Mouse (Mus musculus): Measurements from ENCODE around the gene Rnd2. TPM values are rescaled to one million over a fixed set of nuclear protein-coding genes. Genes with fewer than 3 reads are reported as not detected.

Rnd2 gene
- 83.2 and 90.6 TPM in 2 replicates for polyA plus RNA-seq (2015; fragmentation: Nextera tagmentation; extraction: Ambion mirVana)

DNA sequence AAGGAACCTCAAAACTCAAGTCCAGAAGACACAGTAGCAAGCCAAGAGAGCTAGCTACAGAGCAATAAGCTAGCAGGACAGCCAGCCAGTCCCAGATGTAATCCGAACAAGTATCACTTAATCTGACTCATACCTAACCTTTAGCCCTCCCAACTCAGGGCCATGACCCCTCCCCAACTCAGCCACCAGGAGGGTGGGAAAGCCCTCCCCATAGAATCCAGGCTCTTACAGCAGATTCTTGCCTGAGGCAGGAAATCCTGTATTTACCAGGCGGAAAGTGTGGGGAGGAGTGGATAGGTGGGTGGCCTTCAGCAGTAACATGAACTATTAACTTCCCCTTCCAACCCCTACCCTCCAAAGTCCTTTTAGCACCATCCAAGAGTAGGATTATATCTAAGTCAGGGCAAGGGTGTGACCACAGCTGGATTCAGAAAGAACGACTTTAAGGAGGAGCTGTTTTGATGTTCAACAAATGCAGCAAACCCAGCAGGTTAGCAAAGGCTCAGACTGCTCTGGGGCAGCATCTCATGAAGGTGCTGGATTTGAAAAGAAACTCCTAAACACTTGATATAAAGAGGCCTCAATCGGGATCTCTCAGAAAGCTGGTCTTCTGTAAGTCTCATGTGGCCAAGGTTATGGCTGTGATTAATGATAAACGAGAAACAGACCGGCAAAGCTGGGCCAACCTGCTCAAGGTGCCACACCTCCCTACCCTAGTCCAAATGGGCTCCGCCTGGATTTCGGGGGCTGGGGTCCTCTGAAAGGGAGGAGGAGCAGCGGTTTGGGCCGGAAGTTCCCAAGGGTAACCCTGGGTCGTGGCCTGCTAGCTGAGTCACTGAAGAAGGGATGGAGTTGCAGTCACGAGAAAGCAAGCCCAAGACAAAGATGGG, at the start of gene Rnd2:
TSS of gene Rnd2 (plus strand) at position 789 of the 890 bp plus-strand sequence.
- peak within 1 kb of the TSS; percentile 61 for H3K4me2 ChIP-seq (ENCODE audit: low read length)
- H3K9me3 ChIP-seq (ENCODE audit: control insufficient read depth, low read length), result no peaks in the 10 kb centered on the region
- peak within 1 kb of the TSS; percentile 94 for H3K27ac ChIP-seq (ENCODE audit: low read depth, low read length)
- peak within 1 kb of the TSS; percentile 94 for H3K4me3 ChIP-seq (ENCODE audit: low read length)
- H3K27me3 ChIP-seq (replicated peaks; ENCODE audit: control insufficient read depth, insufficient read depth, low read length), result no peaks in the 10 kb centered on the region
- H3K4me1 ChIP-seq (ENCODE audit: control insufficient read depth, insufficient read depth, low read depth, low read length), result peaks cover 41% of the 10 kb centered on the region
- 8% methylated on average over 12 of the region's 12 CpGs for WGBS
- H3K9ac ChIP-seq (ENCODE audit: low read depth, low read length), result peak within 1 kb of the TSS; percentile 93
- ATAC-seq, result 0 out of 2 replicates have a peak, but pooled peaks have one; percentile 0
- H3K36me3 ChIP-seq (ENCODE audit: control insufficient read depth, insufficient read depth, low read length), result peaks cover 23% of the 10 kb centered on the region

GRCm38 (mm10) chr11:101415306-101415705, 49.5 kb upstream of the Rnd2 start:
- Histone ChIP-seq H3K9ac (ENCODE audit: low read depth, low read length) (no peak overlapping the region), H3K27me3 (replicated peaks; ENCODE audit: control insufficient read depth, insufficient read depth, low read length) (no peaks in the 10 kb centered on the region), H3K4me3 (ENCODE audit: low read length) (no peak overlapping the region), H3K27ac (ENCODE audit: low read depth, low read length) (no peak overlapping the region), H3K9me3 (ENCODE audit: control insufficient read depth, low read length) (no peaks in the 10 kb centered on the region), H3K4me2 (ENCODE audit: low read length) (no peak overlapping the region), H3K36me3 (ENCODE audit: control insufficient read depth, insufficient read depth, low read length) (peaks cover 20% of the 10 kb centered on the region), H3K4me1 (ENCODE audit: control insufficient read depth, insufficient read depth, low read depth, low read length) (peaks cover 7% of the 10 kb centered on the region)
- no peak for ATAC-seq
- WGBS, result 89% methylated on average over 2 of the region's 2 CpGs

DNA sequence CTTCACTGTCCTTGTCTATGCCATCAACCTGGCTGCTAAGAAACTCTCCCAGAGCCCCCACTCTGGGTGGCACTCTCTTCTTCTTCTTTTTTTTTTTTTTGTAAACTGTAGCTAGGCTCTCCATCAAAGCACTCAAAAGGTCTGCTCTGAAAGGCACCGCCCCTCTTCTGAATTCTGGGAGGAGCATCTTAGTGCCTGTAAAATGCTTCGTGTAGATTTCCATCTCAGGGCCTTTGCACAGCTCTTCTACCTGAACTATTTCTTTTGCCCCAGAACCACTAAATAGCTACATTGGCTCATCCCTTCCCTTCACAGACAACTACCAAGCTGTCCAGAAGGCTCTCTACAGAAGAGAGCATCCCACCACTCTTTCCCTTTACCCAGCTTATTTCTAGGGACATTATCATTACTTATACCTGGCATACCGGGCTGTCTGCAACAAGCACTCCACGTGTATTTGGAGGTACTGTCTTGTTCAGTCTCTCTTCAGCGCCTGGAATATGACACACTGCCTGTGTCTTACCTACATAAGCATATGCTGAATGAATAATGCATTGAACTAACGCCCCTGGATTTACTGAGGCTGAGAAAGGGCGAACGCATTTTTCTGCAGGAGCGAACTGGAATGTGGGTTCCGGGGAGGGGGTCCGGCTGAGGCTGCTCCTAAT, 48.2 kb upstream of the Rnd2 start:
- Histone ChIP-seq H3K9me3 (ENCODE audit: control insufficient read depth, low read length) (no peaks in the 10 kb centered on the region), H3K4me1 (ENCODE audit: control insufficient read depth, insufficient read depth, low read depth, low read length) (peaks cover 7% of the 10 kb centered on the region), H3K27ac (ENCODE audit: low read depth, low read length) (peak overlapping the region; percentile 84), H3K4me3 (ENCODE audit: low read length) (peak overlapping the region; percentile 90), H3K27me3 (replicated peaks; ENCODE audit: control insufficient read depth, insufficient read depth, low read length) (no peaks in the 10 kb centered on the region), H3K9ac (ENCODE audit: low read depth, low read length) (peak overlapping the region; percentile 92), H3K4me2 (ENCODE audit: low read length) (peak overlapping the region; percentile 86), H3K36me3 (ENCODE audit: control insufficient read depth, insufficient read depth, low read length) (peaks cover 10% of the 10 kb centered on the region)
- ATAC-seq, result peak; percentile 62
- 2% methylated on average over 11 of the region's 11 CpGs for WGBS

- Histone ChIP-seq H3K27ac (ENCODE audit: low read depth, low read length) (peak within 1 kb of the TSS; percentile 84), H3K9me3 (ENCODE audit: control insufficient read depth, low read length) (no peaks in the 10 kb centered on the region), H3K4me2 (ENCODE audit: low read length) (peak within 1 kb of the TSS; percentile 86), H3K27me3 (replicated peaks; ENCODE audit: control insufficient read depth, insufficient read depth, low read length) (no peaks in the 10 kb centered on the region), H3K4me3 (ENCODE audit: low read length) (peak within 1 kb of the TSS; percentile 90), H3K36me3 (ENCODE audit: control insufficient read depth, insufficient read depth, low read length) (peaks cover 6% of the 10 kb centered on the region; the same call in 1 of the 2 replicates), H3K9ac (ENCODE audit: low read depth, low read length) (peak within 1 kb of the TSS; percentile 92), H3K4me1 (ENCODE audit: control insufficient read depth, insufficient read depth, low read depth, low read length) (peaks cover 7% of the 10 kb centered on the region)
- peak; percentile 81 for ATAC-seq
- under 1% methylated on average over 43 of the region's 45 CpGs for WGBS
These were observed 47.5 kb upstream of the Rnd2 start, which contains the start of gene Aarsd1 for GRCm38 (mm10) chr11:101417101-101417855. Gene Aarsd1 (minus strand): TSS chr11:101417615.

DNA sequence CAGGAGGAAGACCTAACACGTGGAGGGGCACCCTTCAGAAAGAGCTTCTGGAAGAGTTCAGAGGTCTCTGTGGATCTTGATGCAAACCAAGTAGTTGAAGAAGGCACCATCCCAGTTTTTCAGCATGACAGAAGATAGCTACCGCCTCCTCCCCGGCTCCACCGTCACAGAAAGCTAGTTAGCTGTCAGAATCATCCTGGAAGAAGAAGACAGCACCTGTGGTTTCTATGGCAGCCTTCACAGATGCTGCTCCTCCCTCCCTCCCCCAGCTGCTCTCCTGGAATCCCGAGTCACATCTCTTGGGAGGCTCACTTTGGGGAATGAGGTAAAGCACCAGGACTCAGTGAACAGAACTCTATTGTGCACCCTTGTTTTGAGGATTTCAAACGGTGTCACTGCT, 45.8 kb upstream of the Rnd2 start:
- ATAC-seq, result no peak
- 53% methylated on average over 6 of the region's 6 CpGs for WGBS
- peaks cover 8% of the 10 kb centered on the region for H3K4me1 ChIP-seq (ENCODE audit: control insufficient read depth, insufficient read depth, low read depth, low read length)

DNA sequence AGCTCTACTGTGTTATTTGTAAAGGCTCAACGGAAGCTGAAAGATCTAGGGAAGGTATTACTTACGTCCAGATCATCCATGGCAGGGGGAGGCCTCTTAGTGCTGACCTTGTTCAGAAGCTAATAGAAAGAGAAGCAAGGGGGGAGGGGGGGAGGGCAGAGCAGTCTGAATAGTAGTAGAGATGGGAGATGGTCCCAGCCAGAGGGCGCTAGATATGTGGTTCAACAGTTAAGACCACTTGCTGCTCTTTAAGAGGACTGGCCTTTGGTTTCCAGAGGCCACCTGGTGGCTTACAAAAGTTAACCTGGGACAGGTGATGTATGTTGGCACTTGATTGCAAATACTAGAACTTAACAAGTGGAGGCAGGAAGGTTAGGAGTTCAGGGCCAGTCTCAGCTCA, 45.2 kb upstream of the Rnd2 start:
- Histone ChIP-seq H3K9me3 (ENCODE audit: control insufficient read depth, low read length) (no peaks in the 10 kb centered on the region), H3K36me3 (ENCODE audit: control insufficient read depth, insufficient read depth, low read length) (no peaks in the 10 kb centered on the region), H3K4me3 (ENCODE audit: low read length) (no peak overlapping the region), H3K4me2 (ENCODE audit: low read length) (no peak overlapping the region), H3K9ac (ENCODE audit: low read depth, low read length) (no peak overlapping the region), H3K27ac (ENCODE audit: low read depth, low read length) (no peak overlapping the region), H3K27me3 (replicated peaks; ENCODE audit: control insufficient read depth, insufficient read depth, low read length) (no peaks in the 10 kb centered on the region), H3K4me1 (ENCODE audit: control insufficient read depth, insufficient read depth, low read depth, low read length) (peaks cover 14% of the 10 kb centered on the region)
- 23% methylated on average over 3 of the region's 3 CpGs for WGBS
- ATAC-seq, result no peak

More for the DNA sequence above, 45.8 kb upstream of the Rnd2 start:
- H3K27ac ChIP-seq (ENCODE audit: low read depth, low read length), result no peak overlapping the region
- no peak overlapping the region for H3K4me2 ChIP-seq (ENCODE audit: low read length)
- no peaks in the 10 kb centered on the region for H3K27me3 ChIP-seq (replicated peaks; ENCODE audit: control insufficient read depth, insufficient read depth, low read length)
- H3K4me3 ChIP-seq (ENCODE audit: low read length), result no peak overlapping the region
- H3K9me3 ChIP-seq (ENCODE audit: control insufficient read depth, low read length), result no peaks in the 10 kb centered on the region
- no peak overlapping the region for H3K9ac ChIP-seq (ENCODE audit: low read depth, low read length)
- no peaks in the 10 kb centered on the region for H3K36me3 ChIP-seq (ENCODE audit: control insufficient read depth, insufficient read depth, low read length)

- no peak overlapping the region for H3K4me2 ChIP-seq (ENCODE audit: low read length)
- no peaks in the 10 kb centered on the region for H3K9me3 ChIP-seq (ENCODE audit: control insufficient read depth, low read length)
- H3K4me3 ChIP-seq (ENCODE audit: low read length), result no peak overlapping the region
- H3K27ac ChIP-seq (ENCODE audit: low read depth, low read length), result no peak overlapping the region
- no peaks in the 10 kb centered on the region for H3K36me3 ChIP-seq (ENCODE audit: control insufficient read depth, insufficient read depth, low read length)
- 91% methylated on average over 5 of the region's 5 CpGs for WGBS
- peaks cover 15% of the 10 kb centered on the region for H3K4me1 ChIP-seq (ENCODE audit: control insufficient read depth, insufficient read depth, low read depth, low read length)
- no peaks in the 10 kb centered on the region for H3K27me3 ChIP-seq (replicated peaks; ENCODE audit: control insufficient read depth, insufficient read depth, low read length)
- no peak for ATAC-seq
- H3K9ac ChIP-seq (ENCODE audit: low read depth, low read length), result no peak overlapping the region
These were observed 44.7 kb upstream of the Rnd2 start for GRCm38 (mm10) chr11:101420148-101420547.

DNA sequence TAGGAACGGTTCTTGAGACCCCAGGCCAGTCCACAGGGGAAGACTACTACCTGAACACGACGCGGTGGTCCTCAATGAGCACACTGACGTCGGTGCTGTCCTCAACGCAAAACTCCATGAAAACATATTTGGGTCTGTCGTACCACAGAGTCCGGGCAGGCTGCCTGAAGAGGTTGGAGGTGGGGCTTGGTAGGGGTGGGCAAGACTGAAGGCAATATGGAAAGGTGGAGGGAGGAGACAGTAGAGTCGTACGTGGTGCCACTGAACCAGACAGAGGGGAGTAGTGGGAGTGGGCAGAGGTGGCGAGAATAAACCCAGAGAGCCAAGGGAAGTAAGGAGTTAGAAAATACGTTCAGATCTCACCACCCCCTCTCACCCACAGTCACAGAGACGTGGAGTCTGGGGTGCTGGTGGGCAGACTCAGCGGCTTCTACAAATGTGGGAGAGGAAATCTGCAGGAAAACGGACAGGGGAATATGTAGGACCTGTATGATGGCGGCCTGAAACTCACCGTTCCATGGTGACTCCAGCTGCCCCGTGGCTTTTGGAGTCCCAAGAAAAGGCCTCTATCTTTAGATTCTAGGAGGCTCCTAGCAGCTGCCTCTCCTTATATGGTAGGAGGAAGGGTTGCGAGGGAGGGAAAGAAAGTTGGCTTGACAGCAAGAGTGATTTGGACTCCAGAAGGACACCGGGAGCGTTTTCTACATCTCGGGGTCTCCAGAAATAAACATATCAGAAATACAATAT, 40.5 kb upstream of the Rnd2 start, which contains the start of gene Gm27029:
TSS of gene Gm27029 (minus strand) at position 692 of the 747 bp plus-strand sequence.
- ATAC-seq, result peak; percentile 50
- H3K27ac ChIP-seq (ENCODE audit: low read depth, low read length), result peak within 1 kb of the TSS; percentile 92

More for the DNA sequence above, 40.5 kb upstream of the Rnd2 start, which contains the start of gene Gm27029:
- Histone ChIP-seq H3K4me1 (ENCODE audit: control insufficient read depth, insufficient read depth, low read depth, low read length) (peaks cover 24% of the 10 kb centered on the region), H3K9ac (ENCODE audit: low read depth, low read length) (peak within 1 kb of the TSS; percentile 91), H3K9me3 (ENCODE audit: control insufficient read depth, low read length) (no peaks in the 10 kb centered on the region), H3K27me3 (replicated peaks; ENCODE audit: control insufficient read depth, insufficient read depth, low read length) (no peaks in the 10 kb centered on the region), H3K4me3 (ENCODE audit: low read length) (peak within 1 kb of the TSS; percentile 98), H3K4me2 (ENCODE audit: low read length) (peak within 1 kb of the TSS; percentile 94), H3K36me3 (ENCODE audit: control insufficient read depth, insufficient read depth, low read length) (0 out of 2 replicates have a peak, but pooled peaks cover 2% of the 10 kb centered on the region)
- WGBS, result 9% methylated on average over 23 of the region's 23 CpGs

Measured in hindbrain, embryonic 16.5 days (tissue).